Mouse (Mus musculus) effector memory CD4-positive, alpha-beta T cell, adult 7 months (primary cell): ENCODE results near the gene Sbf1. TPM values are rescaled to one million over a fixed set of nuclear protein-coding genes. Genes with fewer than 3 reads are reported as not detected.

Experiments
- polyA plus RNA-seq: library from polyadenylated mRNA; unstranded; fragments of 100-300 nt; shearing (Covaris generic); gene quantifications from one replicate; pipeline ENCODE4 v1.2.1, GENCODE M21; 2017

Gene Sbf1
- polyA plus RNA-seq: 99.5 TPM

DNA sequence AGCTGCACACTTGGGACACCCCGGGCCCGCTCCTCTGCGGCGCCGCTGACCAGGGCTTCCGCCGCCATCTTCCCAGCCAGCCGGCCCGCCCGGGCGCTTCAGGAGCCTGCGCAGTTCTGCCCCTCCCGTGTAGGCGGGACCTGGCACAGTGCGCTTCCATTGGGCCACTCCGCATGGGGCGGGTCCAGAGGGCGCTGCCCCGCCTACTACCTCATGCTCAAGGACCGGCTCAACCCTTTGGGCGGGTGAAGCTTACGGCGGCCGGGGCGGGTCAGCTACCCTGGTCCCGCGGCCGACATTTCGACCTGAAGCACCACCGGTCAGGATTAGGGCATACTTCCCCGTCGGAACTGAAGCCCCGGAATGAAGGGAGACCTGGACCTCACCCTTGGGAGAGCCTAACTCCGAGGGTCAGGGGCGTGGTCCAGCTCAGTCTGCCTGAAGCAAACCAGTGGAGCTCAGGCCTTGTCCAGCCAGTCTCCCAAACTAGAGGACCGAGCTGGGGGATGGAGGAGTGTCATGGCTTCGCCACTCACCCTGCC, at the start of gene Sbf1:
Sbf1 (minus strand) TSS at position 122 of the 542 bp plus-strand sequence.

GRCm38 (mm10) chr15:89355241-89356187, 40.4 kb upstream of the Sbf1 start, which contains the start of the genes Lmf2 and Ncaph2:
Gene Lmf2 (minus strand): TSS chr15:89355659.
Gene Ncaph2 (plus strand): TSS chr15:89355719.

GRCm38 (mm10) chr15:89334271-89334670, 19.2 kb upstream of the Sbf1 start, which contains the start of gene Miox:
Gene Miox (plus strand): TSS chr15:89334398.

GRCm38 (mm10) chr15:89322670-89323522, 7.8 kb upstream of the Sbf1 start, which contains the start of gene Adm2:
Gene Adm2 (plus strand): TSS chr15:89322720.

Other genes with a start within 250 kb of the Sbf1 start
- 51.8 TPM for gene Trabd, start 240.2 kb downstream of the Sbf1 start, polyA plus RNA-seq
- 37.3 TPM for gene Selenoo, start 226.2 kb downstream of the Sbf1 start, polyA plus RNA-seq
- gene Tubgcp6, start 192.2 kb downstream of the Sbf1 start, polyA plus RNA-seq: 17.4 TPM
- gene Hdac10, start 186.6 kb downstream of the Sbf1 start, polyA plus RNA-seq: 29.6 TPM
- 3.8 TPM for gene Mapk12, start 174.6 kb downstream of the Sbf1 start, polyA plus RNA-seq
- gene Mapk11, start 165.7 kb downstream of the Sbf1 start, polyA plus RNA-seq: 27.4 TPM
- gene Plxnb2, start 134.5 kb downstream of the Sbf1 start, polyA plus RNA-seq: 0.32 TPM
- 44.6 TPM for gene Dennd6b, start 118.8 kb downstream of the Sbf1 start, polyA plus RNA-seq
- 16.7 TPM for gene Ppp6r2, start 103.8 kb downstream of the Sbf1 start, polyA plus RNA-seq
- not detected for gene Adm2, start 7.4 kb upstream of the Sbf1 start, polyA plus RNA-seq
- 0.60 TPM for gene Miox, start 19.1 kb upstream of the Sbf1 start, polyA plus RNA-seq
- 42.8 TPM for gene Lmf2, start 40.3 kb upstream of the Sbf1 start, polyA plus RNA-seq
- 144 TPM for gene Ncaph2, start 40.4 kb upstream of the Sbf1 start, polyA plus RNA-seq
- 3.4 TPM for gene Sco2, start 58.5 kb upstream of the Sbf1 start, polyA plus RNA-seq
- gene Tymp, start 61.7 kb upstream of the Sbf1 start, polyA plus RNA-seq: 1.5 TPM
- not detected for gene Odf3b, start 64.0 kb upstream of the Sbf1 start, polyA plus RNA-seq
- gene Klhdc7b, start 69.6 kb upstream of the Sbf1 start, polyA plus RNA-seq: not detected
- not detected for gene Syce3, start 95.2 kb upstream of the Sbf1 start, polyA plus RNA-seq
- gene Cpt1b, start 110.6 kb upstream of the Sbf1 start, polyA plus RNA-seq: 0.37 TPM
- 6.8 TPM for gene C730034F03Rik, start 114.3 kb upstream of the Sbf1 start, polyA plus RNA-seq
- not detected for gene Gm44502, start 114.4 kb upstream of the Sbf1 start, polyA plus RNA-seq
- 102 TPM for gene Chkb, start 114.6 kb upstream of the Sbf1 start, polyA plus RNA-seq
- gene Mapk8ip2, start 138.6 kb upstream of the Sbf1 start, polyA plus RNA-seq: not detected
- 13.1 TPM for gene Arsa, start 162.1 kb upstream of the Sbf1 start, polyA plus RNA-seq
- gene Shank3, start 184.3 kb upstream of the Sbf1 start, polyA plus RNA-seq: not detected